Mouse (Mus musculus): ENCODE data around the gene Tm4sf4.

GRCm38 (mm10) chr3:57425089-57425730, at the start of gene Tm4sf4:
- no peak for TF ChIP-seq POLR2A (IDR thresholded peaks at IDR 0.05; ENCODE audit: low read depth, low read length)
- TF ChIP-seq CTCF (IDR thresholded peaks at IDR 0.05; ENCODE audit: extremely low read depth, insufficient read depth, insufficient read length, insufficient replicate concordance) = no peak
